Mouse (Mus musculus) T-helper 1 cell (primary cell): ENCODE data around the gene Cd164.

Experiments used
- in situ Hi-C: fragments of 300-600 bp; cut with MboI, MseI; formaldehyde crosslinking; loops from one replicate; pipeline ENCODE4 v1.15.1; 2025; ENCODE audit warnings: high pct_unique_total_duplicates

Gene Cd164

DNA sequence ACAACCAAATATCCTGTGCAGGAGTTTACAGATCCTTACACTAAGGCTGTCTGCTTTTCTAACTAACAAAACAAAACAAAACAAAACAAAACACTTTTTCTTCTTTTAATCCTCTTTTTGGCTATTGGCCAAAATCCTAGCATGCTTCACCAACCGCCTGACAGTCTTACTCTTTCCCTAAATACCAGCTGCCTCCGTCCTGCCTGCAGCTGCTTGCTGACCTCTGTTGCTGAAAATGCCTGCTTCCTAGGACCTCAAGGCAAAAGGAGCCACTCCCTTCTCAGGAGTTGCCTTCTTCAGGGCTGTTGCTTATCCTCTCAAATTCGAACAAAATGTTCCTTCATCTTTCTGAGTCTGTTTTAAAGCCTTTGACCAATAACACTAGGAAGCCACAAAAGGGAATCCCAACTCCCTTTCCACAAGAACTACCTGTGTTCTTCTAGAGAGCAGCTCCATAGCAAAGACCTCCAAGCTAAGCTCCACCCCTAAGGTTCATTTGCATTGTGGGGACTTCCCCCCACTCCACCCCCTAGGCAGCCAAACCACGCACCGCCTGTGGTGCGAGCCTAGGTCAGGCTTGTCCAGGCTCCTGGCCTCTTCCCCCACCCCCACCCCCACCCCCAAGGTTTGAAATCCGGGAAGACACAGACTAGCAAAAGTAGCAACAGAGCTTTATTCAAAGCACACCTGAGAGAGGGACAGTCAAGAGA lies 25.4 kb downstream of the Cd164 start:
- in situ Hi-C loops, result no loop called here

DNA sequence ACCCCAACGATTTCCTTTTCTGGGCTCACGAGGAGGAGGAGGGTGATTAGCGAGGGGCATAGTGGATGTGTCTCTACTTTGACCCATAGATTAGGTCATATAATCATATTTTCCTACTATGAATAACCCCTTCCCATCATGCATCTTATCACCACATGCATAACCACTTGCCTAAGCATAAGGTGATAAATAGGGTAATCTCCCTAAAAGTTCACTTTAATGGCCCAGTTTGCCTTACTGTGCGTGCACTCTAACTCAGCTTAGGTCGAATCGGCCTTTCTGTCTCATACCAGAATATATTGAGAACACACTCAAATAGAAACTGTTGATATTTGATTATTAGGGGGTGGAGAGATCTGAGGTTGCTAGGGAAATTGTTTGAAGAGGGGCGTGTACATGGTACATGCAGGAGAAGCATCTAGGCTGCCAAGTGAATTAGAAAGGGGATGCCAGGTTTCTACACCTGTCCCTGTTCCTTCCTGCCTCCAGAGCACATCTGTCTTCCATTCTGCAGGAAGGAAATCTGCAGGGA lies 26.1 kb downstream of the Cd164 start:
- in situ Hi-C loops, result no loop called here

DNA sequence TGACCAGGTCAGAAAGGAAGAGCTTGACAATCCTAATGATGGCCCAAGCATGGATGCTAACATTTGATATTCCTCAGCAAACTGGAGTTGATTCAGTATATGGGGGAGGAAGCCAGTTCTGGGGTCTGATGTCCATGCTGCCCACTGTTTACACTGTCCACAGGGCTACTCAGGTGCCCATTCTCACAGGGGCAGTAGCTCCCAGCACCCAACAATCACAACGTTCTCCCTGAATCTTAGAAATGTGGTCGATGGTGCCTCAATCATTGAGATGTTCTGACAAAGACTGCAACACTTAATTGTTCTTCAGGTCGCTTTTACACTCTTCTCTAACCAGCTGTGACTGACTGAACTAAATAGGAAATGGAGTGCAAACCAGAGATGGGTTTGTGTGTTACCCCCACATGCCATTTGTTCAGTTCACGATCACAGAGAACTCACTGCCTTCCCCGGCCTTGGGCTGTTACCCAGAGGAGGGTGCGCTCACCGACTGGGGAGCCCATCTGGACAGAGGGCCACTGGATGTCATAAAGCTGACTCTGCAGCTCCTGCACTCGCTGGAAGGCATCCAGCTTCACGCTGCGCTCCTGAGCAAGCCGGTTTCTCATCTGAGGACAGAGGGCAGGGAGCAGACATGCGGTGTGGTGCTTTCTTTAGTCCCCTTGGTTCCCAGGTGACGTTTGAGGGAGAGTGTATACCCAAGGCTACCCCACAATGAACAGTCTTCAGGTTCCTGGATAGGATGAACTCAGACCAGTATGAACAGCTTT lies 27.4 kb downstream of the Cd164 start:
- in situ Hi-C loops, result no loop called here

DNA sequence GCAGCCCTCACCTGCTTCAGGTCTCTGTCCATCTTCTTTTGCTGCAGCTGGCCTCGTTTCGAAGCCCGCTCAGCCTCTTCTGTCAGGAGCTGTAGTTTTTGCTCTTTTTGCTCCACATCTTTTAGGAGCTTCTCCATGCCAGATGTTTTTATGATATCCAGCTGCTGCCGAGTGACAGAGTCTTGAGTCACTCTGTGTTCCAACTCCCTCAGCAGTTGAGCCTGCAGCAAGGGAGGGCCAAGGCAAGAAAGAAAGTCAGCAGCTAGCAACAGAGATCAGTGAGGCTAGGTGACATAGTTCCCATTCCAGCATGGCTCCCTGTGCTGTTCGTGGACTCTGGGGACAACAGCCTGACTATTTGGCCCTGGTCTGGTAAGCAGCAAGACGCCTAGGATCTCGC lies 31.5 kb downstream of the Cd164 start:
- in situ Hi-C loops, result no loop called here

DNA sequence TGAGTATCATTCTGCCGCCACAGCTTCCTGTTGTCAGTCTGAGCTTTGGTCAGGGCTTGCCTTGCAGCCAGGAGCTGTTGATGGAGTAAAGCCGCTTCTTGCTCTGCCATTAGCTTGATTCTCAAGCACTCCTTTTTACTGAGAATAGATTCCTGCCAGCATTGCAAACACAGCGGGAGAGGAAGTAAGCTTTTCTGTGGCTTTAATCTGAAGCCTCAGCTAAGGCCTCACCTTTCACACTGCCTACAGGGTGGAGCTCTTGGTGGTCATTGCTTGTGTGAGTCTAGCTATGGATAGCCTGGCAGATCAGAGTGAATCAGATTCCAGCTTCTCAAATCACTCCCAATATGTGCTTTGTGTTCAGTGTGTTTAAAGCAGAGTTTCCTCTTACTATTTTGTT lies 33.1 kb downstream of the Cd164 start:
- in situ Hi-C loops, result no loop called here

DNA sequence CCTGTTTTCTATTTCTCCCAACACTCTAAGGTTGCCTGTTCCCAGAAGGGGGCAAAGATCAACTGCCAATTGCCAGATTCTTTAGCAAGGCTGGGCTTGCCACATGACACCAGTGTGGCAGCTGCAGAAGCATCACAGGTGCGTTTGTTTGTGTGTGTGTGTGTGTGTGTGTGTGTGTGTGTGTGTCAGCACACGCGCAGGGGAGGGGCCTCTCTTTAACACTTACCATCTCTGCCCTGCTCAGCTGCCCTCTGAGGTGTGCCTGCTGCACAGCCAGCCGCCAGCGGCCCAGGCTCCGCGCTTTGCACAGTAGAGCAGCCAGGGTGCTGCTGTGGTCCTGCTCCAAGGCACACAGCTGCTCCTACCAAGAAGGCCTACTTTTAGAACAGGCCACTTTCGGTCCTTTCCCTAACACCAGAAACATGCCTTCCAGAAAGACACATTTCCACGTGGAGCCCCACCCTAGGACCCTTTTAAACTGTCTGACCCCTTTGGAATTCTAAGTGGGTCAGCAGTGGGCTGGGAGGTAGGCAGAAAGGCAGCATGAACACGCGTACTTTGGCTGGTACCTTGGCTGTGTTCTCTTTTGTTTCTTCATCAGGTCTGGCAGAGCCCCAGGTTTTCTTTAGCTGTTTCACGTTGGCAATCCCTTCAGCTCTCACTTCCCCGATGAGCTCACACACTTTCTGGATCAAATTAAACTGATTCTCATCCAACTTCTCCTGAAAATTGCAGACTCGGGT lies 33.8 kb downstream of the Cd164 start:
- in situ Hi-C loops, result no loop called here

DNA sequence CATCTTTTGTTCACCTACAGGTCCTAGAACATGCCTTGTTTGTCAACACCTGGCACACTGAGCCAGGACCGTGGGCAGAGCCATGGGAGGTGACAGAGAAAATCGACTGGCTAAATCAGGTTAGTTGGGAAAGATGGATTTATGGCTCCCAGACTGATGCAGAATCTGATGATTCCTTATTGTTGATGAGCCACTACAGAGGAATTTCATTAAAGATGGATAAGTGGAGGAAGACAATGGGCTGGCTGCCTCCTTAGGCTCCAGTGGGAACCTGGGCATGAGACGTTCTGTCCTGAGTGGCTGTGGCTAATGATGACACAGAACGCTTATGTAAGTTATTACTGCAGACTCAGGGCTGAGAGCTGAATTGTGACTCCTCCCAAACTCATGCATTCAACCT lies 34.5 kb downstream of the Cd164 start:
- in situ Hi-C loops, result no loop called here

DNA sequence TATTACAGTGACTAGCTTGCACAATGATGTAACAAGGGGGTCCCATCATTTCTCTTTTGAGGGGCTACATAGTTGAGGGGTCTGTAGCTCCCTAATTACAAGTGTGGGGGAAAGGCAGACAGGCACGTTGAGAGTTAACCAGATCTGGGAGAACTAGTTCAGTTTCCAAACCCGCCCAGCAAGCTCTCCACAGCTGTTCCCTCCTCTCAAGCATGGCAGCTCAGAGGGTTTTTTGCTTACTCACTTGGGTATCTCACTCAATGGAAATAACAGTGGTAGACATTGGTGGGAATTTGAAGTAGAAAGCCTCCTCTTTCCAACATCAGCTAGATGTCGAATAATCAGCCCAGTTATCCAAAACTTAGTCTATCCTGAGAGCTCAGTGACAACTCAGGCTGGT lies 35.9 kb downstream of the Cd164 start:
- in situ Hi-C loops, result loop anchor here (5.0 kb wide), 1 partner anchor 683 kb away; no protein-coding TSS in a partner anchor

DNA sequence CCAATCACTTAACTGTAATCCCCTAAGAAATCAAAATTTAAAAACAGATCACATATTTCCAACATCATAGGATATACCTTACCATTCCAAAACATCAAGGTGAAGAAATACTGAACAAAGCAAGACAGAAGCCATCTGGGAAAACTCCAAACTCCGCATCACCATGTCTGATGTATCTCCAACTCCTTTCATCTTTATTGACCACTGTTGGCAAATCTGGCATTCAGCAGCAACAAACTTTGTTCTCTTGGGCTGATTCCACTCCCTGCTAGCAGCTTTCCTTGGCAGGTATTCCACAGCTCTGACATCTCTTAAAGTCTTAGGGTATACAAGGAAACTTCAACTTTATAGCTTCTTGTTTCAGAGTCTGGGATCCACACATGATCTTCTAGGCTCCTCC lies 39.2 kb downstream of the Cd164 start:
- in situ Hi-C loops, result loop anchor here (5.0 kb wide), 1 partner anchor 686 kb away; no protein-coding TSS in a partner anchor

DNA sequence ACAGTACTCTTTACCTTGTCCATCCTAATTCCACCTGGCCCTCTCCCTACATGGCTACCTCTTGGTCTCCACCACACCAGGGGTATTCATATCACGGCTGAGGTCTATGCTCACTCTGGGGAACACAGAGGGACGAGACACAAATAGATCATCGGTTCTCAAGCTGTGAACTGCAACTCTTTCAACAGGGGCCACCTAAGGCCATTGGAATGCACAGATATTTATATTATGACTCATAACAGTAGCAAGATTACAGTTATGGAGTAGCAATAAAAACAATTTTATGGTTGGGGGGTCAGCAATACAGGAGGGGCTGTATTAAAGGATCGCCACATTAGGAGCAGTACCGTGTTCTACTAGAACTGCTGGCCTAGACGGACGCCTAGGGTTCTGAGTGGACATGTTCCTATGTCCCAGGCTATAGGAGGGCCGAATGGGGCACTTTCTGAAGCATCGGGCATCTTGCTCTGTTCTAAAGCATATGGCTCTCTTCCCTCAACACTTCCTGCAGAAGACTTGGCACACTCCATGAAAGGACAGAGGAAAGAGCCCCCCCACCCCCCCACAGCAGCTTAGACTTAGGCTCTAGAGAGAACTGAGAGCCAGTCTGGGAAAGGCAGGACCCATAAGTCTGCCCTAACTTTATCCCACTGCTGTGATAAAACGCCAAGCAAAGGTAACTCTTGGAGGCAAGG lies 42.6 kb downstream of the Cd164 start:
- in situ Hi-C loops, result no loop called here

DNA sequence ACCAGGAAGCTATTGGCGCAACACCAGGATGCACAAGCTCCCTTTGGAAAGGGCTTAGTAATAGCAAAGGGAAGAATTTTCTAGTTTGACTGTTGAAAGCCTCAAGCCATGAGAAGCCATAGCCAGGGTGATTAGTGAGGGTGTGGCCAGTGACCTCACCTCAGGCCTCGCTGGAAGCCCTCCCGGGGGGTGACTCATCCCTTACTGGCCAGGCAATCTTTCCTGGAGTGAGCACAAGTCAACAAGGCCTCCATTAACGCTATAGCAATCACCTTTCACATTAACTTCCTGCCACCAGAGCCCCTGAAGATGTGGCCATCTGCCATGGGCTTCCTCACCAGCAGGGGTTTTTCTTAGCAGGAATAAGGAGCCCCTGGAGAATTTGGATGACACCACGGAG lies 45.9 kb downstream of the Cd164 start:
- in situ Hi-C loops, result no loop called here

DNA sequence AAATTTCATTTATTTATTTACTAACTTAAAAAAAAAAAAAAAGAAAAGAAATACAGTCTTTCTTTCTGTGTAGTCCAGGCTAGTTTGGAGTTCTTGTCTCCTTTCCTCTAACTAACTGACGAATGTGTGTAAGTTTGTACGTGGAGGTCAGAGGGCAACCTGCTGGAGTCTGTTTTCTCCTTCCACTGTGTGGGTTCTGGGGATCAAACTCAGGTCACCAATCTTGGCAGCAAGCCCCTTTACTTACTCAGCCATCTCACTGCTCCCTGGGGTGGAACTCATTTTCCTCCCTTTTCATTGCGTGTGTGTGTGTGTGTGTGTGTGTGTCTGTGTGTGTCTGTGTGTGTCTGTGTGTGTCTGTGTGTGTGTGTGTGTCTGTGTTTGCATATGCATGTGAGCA lies 49.1 kb downstream of the Cd164 start:
- in situ Hi-C loops, result no loop called here

DNA sequence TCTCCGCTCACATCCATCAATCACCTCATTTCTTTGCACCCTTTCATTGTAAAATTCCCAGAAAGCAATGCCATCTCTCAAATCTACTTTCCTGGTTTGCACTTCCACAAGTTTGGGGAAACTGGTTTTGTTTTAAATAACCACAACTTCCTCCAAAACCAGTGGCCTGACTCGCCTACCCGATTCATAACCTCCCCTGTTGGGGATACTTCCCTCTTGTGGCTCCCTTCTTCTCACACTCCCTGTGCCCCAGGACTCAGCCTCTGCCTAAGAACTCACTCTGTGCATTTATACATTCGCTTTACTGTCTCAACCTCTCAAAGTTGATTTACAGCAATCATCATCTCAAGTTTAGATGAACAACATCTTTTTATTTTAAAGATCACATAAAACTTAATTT lies 51.9 kb downstream of the Cd164 start:
- in situ Hi-C loops, result no loop called here

DNA sequence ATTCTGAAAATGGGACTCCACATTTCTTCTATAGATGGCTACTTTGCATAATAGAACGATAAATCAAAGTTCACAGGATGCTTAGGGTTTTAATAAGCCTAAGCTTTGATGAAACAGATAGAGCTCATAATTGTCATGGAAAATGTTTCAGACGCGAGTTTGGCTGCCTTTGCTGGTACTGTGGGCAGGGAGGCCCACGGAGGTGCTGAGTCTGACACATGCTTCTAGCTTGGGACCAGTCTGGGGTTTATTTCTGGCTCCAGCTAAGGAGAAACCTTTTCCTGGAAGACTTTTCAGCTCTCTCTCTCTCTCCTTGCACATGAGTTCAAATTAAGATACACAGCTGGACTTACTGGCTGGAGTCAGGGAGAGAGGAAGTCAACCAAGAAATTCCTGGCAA lies 53.1 kb downstream of the Cd164 start:
- in situ Hi-C loops, result no loop called here

DNA sequence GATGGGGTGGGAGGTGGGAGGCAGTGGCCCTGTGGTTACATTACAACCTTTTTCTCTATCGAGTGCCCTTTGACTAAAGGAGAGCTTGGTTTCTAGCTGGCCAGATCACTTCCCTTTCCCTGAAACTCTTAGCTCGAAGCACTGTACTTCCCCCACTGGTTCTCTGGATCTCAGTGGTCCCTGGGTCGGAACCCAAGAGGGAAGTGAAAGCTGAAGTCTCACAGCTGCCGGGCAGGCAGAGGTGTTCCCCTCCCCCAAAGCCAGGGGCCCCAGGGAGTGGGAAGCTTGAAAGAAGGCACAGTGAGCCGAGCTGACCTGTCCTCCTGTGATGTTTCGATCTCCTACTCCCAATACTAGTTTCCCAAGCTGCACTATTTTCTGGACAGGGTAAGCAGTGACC lies 54.0 kb downstream of the Cd164 start:
- in situ Hi-C loops, result no loop called here

DNA sequence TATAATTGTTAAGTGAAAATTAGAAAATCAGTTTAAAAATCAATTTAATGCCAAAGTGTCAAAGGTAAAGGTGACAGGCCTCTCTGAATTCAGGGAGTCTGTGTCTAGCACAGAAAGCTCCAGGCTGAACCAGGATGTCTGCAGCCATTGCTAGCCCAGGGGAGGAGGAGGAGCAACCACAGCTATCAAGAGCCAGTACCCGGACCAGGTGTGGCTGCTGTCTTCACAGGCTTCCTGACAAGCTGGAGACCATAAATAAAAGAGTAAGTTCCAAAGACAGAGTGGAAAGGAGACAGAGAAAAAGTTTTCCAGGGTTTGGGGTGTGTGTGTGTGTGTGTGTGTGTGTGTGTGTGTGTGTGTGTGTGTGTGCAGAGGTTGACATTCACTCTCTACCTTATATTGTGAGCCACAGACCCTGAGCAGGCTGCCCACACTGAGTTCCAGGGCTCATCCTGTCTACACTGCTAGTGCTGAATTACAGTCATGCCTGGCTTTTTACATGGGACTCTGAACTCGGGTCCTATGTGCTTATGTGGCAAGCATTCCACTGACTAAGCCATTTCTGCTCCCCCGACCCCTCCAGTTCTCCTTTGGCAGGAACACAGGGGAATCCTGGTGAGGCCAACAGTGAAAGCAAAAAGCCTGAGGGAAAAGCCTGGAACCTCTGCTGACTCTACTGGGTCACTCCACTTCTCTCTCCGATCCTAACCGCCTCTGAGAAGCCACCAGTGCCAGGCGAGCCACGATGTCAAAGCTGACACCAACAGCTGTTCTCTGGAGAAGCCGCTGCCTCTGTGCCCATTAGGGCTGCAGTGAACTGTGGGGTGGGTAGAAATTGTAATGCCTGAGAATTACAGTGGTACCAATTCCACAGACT lies 56.5 kb downstream of the Cd164 start:
- in situ Hi-C loops, result no loop called here

DNA sequence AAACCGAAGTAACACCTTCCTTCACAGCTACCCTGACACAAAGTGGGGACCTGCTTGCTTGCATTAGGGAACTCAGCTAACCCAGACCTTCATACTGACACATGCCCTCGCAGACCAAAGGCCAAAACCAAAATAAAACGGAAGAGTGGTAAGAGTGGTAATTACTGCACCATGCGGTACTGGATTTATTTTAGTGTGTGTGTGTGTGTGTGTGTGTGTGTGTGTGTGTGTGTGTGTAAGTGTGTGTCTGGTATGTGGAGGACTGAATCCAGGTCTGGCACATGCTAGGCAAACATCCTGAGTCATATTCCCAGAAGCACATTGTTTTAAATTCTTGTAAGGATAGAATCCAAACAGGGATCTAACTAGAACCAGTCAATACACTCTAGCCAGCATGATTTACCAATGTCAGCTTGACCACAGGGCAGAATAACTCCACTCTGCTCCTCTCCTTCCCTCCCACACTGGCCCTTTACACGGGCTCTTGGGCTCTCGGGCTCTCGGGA lies 57.2 kb downstream of the Cd164 start:
- in situ Hi-C loops, result no loop called here

DNA sequence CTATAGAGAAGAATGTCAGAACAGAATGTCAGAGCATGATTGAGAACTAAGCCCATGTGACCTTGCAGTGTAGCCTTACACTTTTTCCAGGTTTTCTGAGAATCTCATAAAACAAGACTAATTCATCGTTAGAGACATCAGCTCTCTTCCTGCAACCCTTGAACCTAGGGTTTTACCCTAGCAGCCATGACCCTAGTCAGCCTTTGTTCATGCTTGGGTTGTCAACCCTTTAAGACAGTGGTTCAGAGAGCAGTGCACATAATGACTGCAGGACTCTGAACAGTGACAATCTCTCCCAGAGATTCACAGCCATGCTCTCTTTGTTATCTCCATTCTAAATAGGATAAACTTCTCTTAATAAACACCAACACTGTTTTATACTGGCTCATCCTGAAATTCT lies 59.3 kb downstream of the Cd164 start:
- in situ Hi-C loops, result no loop called here

DNA sequence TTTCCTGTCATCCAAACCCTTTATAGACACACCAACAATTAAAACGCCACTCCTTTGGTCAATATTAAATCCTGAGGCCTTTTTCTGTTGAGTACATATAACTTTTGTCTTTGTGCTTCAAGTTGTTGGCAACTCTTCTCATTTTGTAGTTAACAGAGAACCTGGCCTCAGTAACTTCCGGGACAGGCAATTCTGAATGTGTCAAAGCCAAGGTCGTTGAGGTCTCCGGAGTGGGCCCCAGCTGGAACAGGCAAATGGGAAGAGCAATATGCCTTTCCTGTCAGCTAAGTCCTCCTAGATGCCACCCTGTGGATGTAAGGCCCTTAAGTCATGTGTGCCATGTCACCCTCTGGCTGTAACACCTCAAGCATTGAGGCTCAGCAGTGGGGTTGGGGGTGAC lies 61.2 kb downstream of the Cd164 start:
- in situ Hi-C loops, result no loop called here
